8 mouse cellular contexts compared by ENCODE assay signal in genomic region chr19:55316109-55316714, GRCm38 (mm10). TPM values are rescaled to one million over a fixed set of nuclear protein-coding genes. Genes with fewer than 3 reads are reported as not detected.
DNase-seq lines count a peak whose midpoint lies in the region; ATAC-seq and TF ChIP-seq lines count a peak whose summit lies in the region.

TSS of gene Vti1a (plus strand) at chr19:55316295.

- peaks cover 34% of the 10 kb centered on the region for H3K36me3 ChIP-seq in E14TG2a.4 (ENCODE audit: insufficient read depth, low read length)
- H3K36me3 ChIP-seq in forebrain, embryonic 12.5 days (replicated peaks) = peaks cover 9% of the 10 kb centered on the region
- peaks cover 20% of the 10 kb centered on the region for H3K36me3 ChIP-seq in heart, postnatal 0 days (replicated peaks; ENCODE audit: control insufficient read depth, insufficient read depth, low read length)
- peaks cover 7% of the 10 kb centered on the region for H3K36me3 ChIP-seq in liver, embryonic 16.5 days (ENCODE audit: control insufficient read depth, insufficient read depth)
- H3K36me3 ChIP-seq in neural tube, embryonic 13.5 days = peaks cover 12% of the 10 kb centered on the region
- no peaks in the 10 kb centered on the region; the same call in 1 of the 2 replicates for H3K36me3 ChIP-seq in testis, adult 2 months (ENCODE audit: control insufficient read depth, insufficient read depth, low read length)

- H3K4me2 ChIP-seq in forebrain, embryonic 12.5 days = peak within 1 kb of the TSS; percentile 87
- peak within 1 kb of the TSS; percentile 89 for H3K4me2 ChIP-seq in heart, postnatal 0 days (ENCODE audit: low read depth, low read length)
- peak within 1 kb of the TSS; percentile 83 for H3K4me2 ChIP-seq in liver, embryonic 16.5 days (ENCODE audit: low read depth, low read length)
- H3K4me2 ChIP-seq in neural tube, embryonic 13.5 days = peak within 1 kb of the TSS; percentile 93

- WGBS in forebrain, embryonic 12.5 days = under 1% methylated on average over 48 of the region's 48 CpGs
- 1% methylated on average over 48 of the region's 48 CpGs for WGBS in heart, postnatal 0 days
- WGBS in liver, embryonic 16.5 days (ENCODE audit: insufficient replicate concordance) = under 1% methylated on average over 48 of the region's 48 CpGs
- WGBS in neural tube, embryonic 13.5 days = under 1% methylated on average over 48 of the region's 48 CpGs

- peak within 1 kb of the TSS; percentile 80 for H3K9ac ChIP-seq in forebrain, embryonic 12.5 days
- H3K9ac ChIP-seq in heart, postnatal 0 days (replicated peaks; ENCODE audit: low read depth, low read length) = peak within 1 kb of the TSS; percentile 75
- H3K9ac ChIP-seq in liver, embryonic 16.5 days (ENCODE audit: low read depth, low read length) = peak within 1 kb of the TSS; percentile 95
- H3K9ac ChIP-seq in neural tube, embryonic 13.5 days = peak within 1 kb of the TSS; percentile 87

- peak; percentile 34 for TF ChIP-seq POLR2A in testis, adult 2 months (IDR thresholded peaks at IDR 0.05; ENCODE audit: control insufficient read depth, low read depth, low read length)

- peak within 1 kb of the TSS; percentile 78 for H3K27ac ChIP-seq in forebrain, embryonic 12.5 days
- H3K27ac ChIP-seq in heart, postnatal 0 days (ENCODE audit: low read depth) = peak within 1 kb of the TSS; percentile 87
- H3K27ac ChIP-seq in liver, embryonic 16.5 days (ENCODE audit: low read length) = peak within 1 kb of the TSS; percentile 94
- peak within 1 kb of the TSS; percentile 87 for H3K27ac ChIP-seq in neural tube, embryonic 13.5 days (replicated peaks)
- H3K27ac ChIP-seq in testis, adult 2 months (ENCODE audit: control insufficient read depth, insufficient read depth, low read depth, low read length) = peak within 1 kb of the TSS; percentile 88

- peaks cover 19% of the 10 kb centered on the region for H3K4me1 ChIP-seq in E14TG2a.4 (replicated peaks; ENCODE audit: low read depth, low read length)
- peaks cover 34% of the 10 kb centered on the region for H3K4me1 ChIP-seq in forebrain, embryonic 12.5 days
- H3K4me1 ChIP-seq in heart, postnatal 0 days (ENCODE audit: control insufficient read depth, insufficient read depth) = 0 out of 2 replicates have a peak, but pooled peaks cover 4% of the 10 kb centered on the region
- peaks cover 31% of the 10 kb centered on the region for H3K4me1 ChIP-seq in liver, embryonic 16.5 days (ENCODE audit: control insufficient read depth, low read depth, low read length)
- H3K4me1 ChIP-seq in neural tube, embryonic 13.5 days (replicated peaks) = peaks cover 46% of the 10 kb centered on the region
- peaks cover 2% of the 10 kb centered on the region for H3K4me1 ChIP-seq in testis, adult 2 months (ENCODE audit: control insufficient read depth, insufficient read depth, low read length)

- H3K9me3 ChIP-seq in E14TG2a.4 (ENCODE audit: low read length) = no peaks in the 10 kb centered on the region
- H3K9me3 ChIP-seq in forebrain, embryonic 12.5 days = no peaks in the 10 kb centered on the region
- no peaks in the 10 kb centered on the region for H3K9me3 ChIP-seq in heart, postnatal 0 days (replicated peaks; ENCODE audit: control insufficient read depth, low read length)
- no peaks in the 10 kb centered on the region for H3K9me3 ChIP-seq in liver, embryonic 16.5 days (replicated peaks; ENCODE audit: control insufficient read depth, low read length)
- no peaks in the 10 kb centered on the region for H3K9me3 ChIP-seq in neural tube, embryonic 13.5 days

- H3K27me3 ChIP-seq in E14TG2a.4 (ENCODE audit: insufficient read depth, low read length) = 0 out of 2 replicates have a peak, but pooled peaks cover 4% of the 10 kb centered on the region
- no peaks in the 10 kb centered on the region for H3K27me3 ChIP-seq in forebrain, embryonic 12.5 days
- H3K27me3 ChIP-seq in heart, postnatal 0 days (ENCODE audit: control insufficient read depth, insufficient read depth, low read length) = no peaks in the 10 kb centered on the region
- no peaks in the 10 kb centered on the region for H3K27me3 ChIP-seq in liver, embryonic 16.5 days (ENCODE audit: control insufficient read depth, insufficient read depth, low read depth, low read length)
- H3K27me3 ChIP-seq in neural tube, embryonic 13.5 days = no peaks in the 10 kb centered on the region
- no peaks in the 10 kb centered on the region for H3K27me3 ChIP-seq in testis, adult 2 months (ENCODE audit: control insufficient read depth, insufficient read depth, low read length)

- peak; percentile 93 for ATAC-seq in forebrain, embryonic 12.5 days (ENCODE audit: low FRiP score)
- ATAC-seq in heart, postnatal 0 days (ENCODE audit: insufficient read depth, low read depth) = peak; percentile 94
- ATAC-seq in liver, embryonic 16.5 days (ENCODE audit: low read depth) = peak; percentile 92
- peak; percentile 97 for ATAC-seq in neural tube, embryonic 13.5 days (ENCODE audit: low read depth)

- peak; percentile 61; the same call in 1 of the 2 replicates for TF ChIP-seq EP300 in heart, postnatal 0 days (IDR thresholded peaks at IDR 0.05; ENCODE audit: low read depth)

- peak; percentile 92 for DNase-seq in c-Kit-positive CD71-positive TER-119-positive erythroid progenitor cells, embryonic 14.5 days (ENCODE audit: low spot score)
- DNase-seq in heart, postnatal 0 days (ENCODE audit: low spot score) = peak; percentile 82
- peak; percentile 91 to 95 for DNase-seq in kidney, postnatal 4 days

- peak within 1 kb of the TSS; percentile 93 for H3K4me3 ChIP-seq in E14TG2a.4 (replicated peaks; ENCODE audit: low read length)
- peak within 1 kb of the TSS; percentile 84 for H3K4me3 ChIP-seq in forebrain, embryonic 12.5 days (replicated peaks)
- peak within 1 kb of the TSS; percentile 75 for H3K4me3 ChIP-seq in heart, postnatal 0 days (ENCODE audit: low read depth, low read length)
- H3K4me3 ChIP-seq in liver, embryonic 16.5 days (ENCODE audit: low read depth, low read length) = peak within 1 kb of the TSS; percentile 98
- peak within 1 kb of the TSS; percentile 90 for H3K4me3 ChIP-seq in neural tube, embryonic 13.5 days
- peak within 1 kb of the TSS; percentile 100 for H3K4me3 ChIP-seq in testis, adult 2 months (ENCODE audit: control insufficient read depth, low read depth, low read length)

- TF ChIP-seq CTCF in E14TG2a.4 (conservative IDR thresholded peaks at IDR 0.05; ENCODE audit: low read length) = no peak; the same call in 1 of the 2 replicates
- TF ChIP-seq CTCF in heart, postnatal 0 days (IDR thresholded peaks at IDR 0.05; ENCODE audit: low read depth) = peak; percentile 5; the same call in 1 of the 2 replicates
- TF ChIP-seq CTCF in testis, adult 2 months (IDR thresholded peaks at IDR 0.05; ENCODE audit: control insufficient read depth, insufficient read depth, insufficient replicate concordance, low read depth, low read length) = peak; percentile 43; the same call in 1 of the 2 replicates

RNA-seq across cellular contexts. Expression of gene Vti1a, which starts in this region (rescaled TPM):
- polyA plus RNA-seq in forebrain, embryonic 12.5 days (2016; fragmentation: Nextera tagmentation; extraction: Ambion mirVana) = 30.9 and 34.3 TPM in 2 replicates
- total RNA-seq in heart, postnatal 0 days (2014; rRNA removed; ENCODE audit: low replicate concordance) = 6.6 and 24.4 TPM in 2 replicates
- polyA plus RNA-seq in heart, postnatal 0 days (2015; fragmentation: Nextera tagmentation; extraction: Ambion mirVana) = 11.5 and 12.5 TPM in 2 replicates
- 12.3 and 12.8 TPM in 2 replicates for polyA plus RNA-seq in liver, embryonic 16.5 days (2015; fragmentation: Nextera tagmentation; extraction: Ambion mirVana)
- polyA plus RNA-seq in neural tube, embryonic 13.5 days (2015; fragmentation: Nextera tagmentation; extraction: Ambion mirVana) = 28.8 and 31.2 TPM in 2 replicates
- polyA plus RNA-seq in testis, adult 2 months (2012; rRNA removed) = 4.7 and 4.9 TPM in 2 replicates

Comparison
In these comparisons a context has a peak if more than half of its experiments do, and no peak if none do; other contexts are left out.
1. Peak in every context shown above with its lines: DNase-seq, ATAC-seq, H3K4me3 ChIP-seq and H3K27ac ChIP-seq.